Mouse (Mus musculus): Measurements from ENCODE around the gene Grm4. TPM values are rescaled to one million over a fixed set of nuclear protein-coding genes. Genes with fewer than 3 reads are reported as not detected.

The Grm4 gene
- total RNA-seq, 2 experiments from 2014 or later, result not detected

GRCm38 (mm10) chr17:27513916-27514762, 7.1 kb downstream of the Grm4 start:
- ATAC-seq (replicated peaks; ENCODE audit: low FRiP score, low TSS enrichment, poor library complexity, severe bottlenecking), result no peak

GRCm38 (mm10) chr17:27513279-27513915, 7.8 kb downstream of the Grm4 start:
- ATAC-seq (replicated peaks; ENCODE audit: low FRiP score, low TSS enrichment, poor library complexity, severe bottlenecking), result no peak

GRCm38 (mm10) chr17:27512619-27513161, 8.5 kb downstream of the Grm4 start:
- no peak for ATAC-seq (replicated peaks; ENCODE audit: low FRiP score, low TSS enrichment, poor library complexity, severe bottlenecking)

- ATAC-seq (replicated peaks; ENCODE audit: low FRiP score, low TSS enrichment, poor library complexity, severe bottlenecking), result no peak
Observed at GRCm38 (mm10) chr17:27511865-27512618, 9.2 kb downstream of the Grm4 start.

DNA sequence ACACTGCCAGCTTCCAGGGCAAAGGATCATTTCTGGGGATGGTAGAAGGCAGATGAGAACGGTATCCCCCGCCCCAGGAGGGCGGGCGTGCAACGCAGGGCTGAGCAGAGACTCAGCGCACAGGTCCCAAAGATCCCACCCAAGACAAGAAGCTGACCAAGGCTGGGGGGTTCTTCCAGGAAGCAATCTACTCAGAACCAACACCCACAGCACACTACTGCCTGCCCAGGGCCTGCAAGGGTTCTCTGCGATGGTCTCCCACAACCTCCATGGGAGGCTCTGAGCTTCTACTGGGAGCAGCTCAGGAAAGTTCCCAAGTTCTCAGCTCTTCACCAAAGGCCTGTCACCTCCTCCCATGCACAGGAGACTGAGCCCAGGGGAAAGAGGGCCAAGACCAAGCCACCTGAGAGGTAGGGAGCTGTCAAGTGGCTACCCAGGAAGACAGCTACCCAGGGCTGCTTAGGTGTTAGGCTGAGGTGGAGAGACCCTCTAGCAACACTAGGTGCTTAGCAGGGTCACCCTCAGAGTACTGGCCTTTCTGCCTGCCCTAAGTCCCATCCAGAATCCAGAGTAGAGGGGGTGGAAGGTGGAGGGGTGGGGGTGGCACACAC, 10.0 kb downstream of the Grm4 start:
- no peak for ATAC-seq (replicated peaks; ENCODE audit: low FRiP score, low TSS enrichment, poor library complexity, severe bottlenecking)

- no peak for ATAC-seq (replicated peaks; ENCODE audit: low FRiP score, low TSS enrichment, poor library complexity, severe bottlenecking)
Observed at GRCm38 (mm10) chr17:27510258-27511124, 10.7 kb downstream of the Grm4 start.

- ATAC-seq (replicated peaks; ENCODE audit: low FRiP score, low TSS enrichment, poor library complexity, severe bottlenecking), result no peak
Observed at GRCm38 (mm10) chr17:27509056-27509455, 12.1 kb downstream of the Grm4 start.

- ATAC-seq (replicated peaks; ENCODE audit: low FRiP score, low TSS enrichment, poor library complexity, severe bottlenecking), result no peak
Observed at GRCm38 (mm10) chr17:27508513-27508912, 12.7 kb downstream of the Grm4 start.

- no peak for ATAC-seq (replicated peaks; ENCODE audit: low FRiP score, low TSS enrichment, poor library complexity, severe bottlenecking)
Observed at GRCm38 (mm10) chr17:27508002-27508401, 13.2 kb downstream of the Grm4 start.

- ATAC-seq (replicated peaks; ENCODE audit: low FRiP score, low TSS enrichment, poor library complexity, severe bottlenecking), result no peak
Observed at GRCm38 (mm10) chr17:27507591-27507945, 13.6 kb downstream of the Grm4 start.

- no peak for ATAC-seq (replicated peaks; ENCODE audit: low FRiP score, low TSS enrichment, poor library complexity, severe bottlenecking)
Observed at GRCm38 (mm10) chr17:27506871-27507590, 14.2 kb downstream of the Grm4 start.

- no peak for ATAC-seq (replicated peaks; ENCODE audit: low FRiP score, low TSS enrichment, poor library complexity, severe bottlenecking)
Observed at GRCm38 (mm10) chr17:27506362-27506761, 14.8 kb downstream of the Grm4 start.

DNA sequence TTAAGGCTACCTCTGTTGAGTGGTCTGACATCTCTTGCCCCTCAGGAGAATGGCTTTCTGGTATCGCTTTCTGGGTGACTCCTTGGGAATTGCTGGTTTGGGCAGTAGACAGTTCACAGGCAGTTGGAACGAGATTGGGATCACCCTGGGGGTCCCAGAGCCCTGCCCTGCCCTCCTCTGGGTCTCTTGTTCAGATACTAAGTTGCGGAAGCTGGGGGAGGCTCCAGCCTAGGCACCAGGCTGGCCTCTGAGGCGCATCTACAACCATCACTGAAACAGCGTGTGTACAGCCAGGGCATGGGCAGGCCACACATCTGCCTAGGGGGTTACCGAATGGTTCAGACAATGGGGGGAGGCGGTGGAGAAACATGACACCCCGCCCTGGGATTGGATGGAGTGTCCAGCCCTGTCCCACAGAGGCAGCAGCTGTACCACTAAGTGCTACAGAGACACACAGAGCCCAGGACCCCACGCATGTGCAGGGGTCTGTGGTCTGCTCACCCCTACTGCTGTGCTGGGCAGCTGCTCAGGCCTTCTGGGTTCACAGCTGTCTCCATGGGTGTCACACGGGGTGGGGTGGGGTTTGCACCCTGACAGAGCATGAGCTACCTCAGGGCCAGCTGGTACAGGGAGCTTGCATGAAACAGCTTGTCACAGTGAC, 15.9 kb downstream of the Grm4 start:
- ATAC-seq (replicated peaks; ENCODE audit: low FRiP score, low TSS enrichment, poor library complexity, severe bottlenecking), result no peak

- no peak for ATAC-seq (replicated peaks; ENCODE audit: low FRiP score, low TSS enrichment, poor library complexity, severe bottlenecking)
Observed at GRCm38 (mm10) chr17:27503869-27504268, 17.3 kb downstream of the Grm4 start.

- ATAC-seq (replicated peaks; ENCODE audit: low FRiP score, low TSS enrichment, poor library complexity, severe bottlenecking), result no peak
Observed at GRCm38 (mm10) chr17:27502736-27503445, 18.3 kb downstream of the Grm4 start.

DNA sequence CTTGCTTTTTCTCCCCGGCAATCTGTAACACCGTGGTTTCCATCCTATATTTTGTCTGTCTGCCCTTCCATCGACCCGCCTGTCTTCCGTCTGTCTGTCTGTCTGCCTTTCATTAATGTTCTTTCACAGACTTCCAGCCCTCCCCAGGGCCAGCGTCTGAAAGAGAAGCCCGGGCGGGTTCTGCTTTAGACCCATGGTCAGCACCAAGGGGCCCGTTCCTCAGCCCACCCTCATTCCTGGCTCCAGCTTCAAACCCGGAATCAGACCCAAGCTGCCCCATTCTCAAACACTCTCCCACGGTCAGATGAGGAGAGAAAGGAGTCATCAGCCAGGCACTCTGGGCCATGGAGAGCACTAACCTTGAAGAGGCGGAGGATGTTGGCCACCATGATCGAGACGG, 18.9 kb downstream of the Grm4 start:
- no peak for ATAC-seq (replicated peaks; ENCODE audit: low FRiP score, low TSS enrichment, poor library complexity, severe bottlenecking)
